Mouse (Mus musculus) heart, postnatal 10 days (tissue): ENCODE results near the gene Npff. TPM values are rescaled to one million over a fixed set of nuclear protein-coding genes. Genes with fewer than 3 reads are reported as not detected.

Source experiments
- DNase-seq, 2 experiments: peaks; one replicate each; pipeline ENCODE4 v3.0.0; 2021
- intact Hi-C: fragments of 180-260 bp; cut with DNase I; formaldehyde crosslinking; loops from one replicate; pipeline ENCODE4 v1.15.1; 2025
- total RNA-seq, 2 experiments: library from RNA; stranded (reverse); gene quantifications; 2 replicates each; pipeline ENCODE4 v1.2.3; 2021

Gene Npff
- total RNA-seq, 2 experiments from 2014 or later, result 1.4 to 3.8 TPM

- intact Hi-C loops, result no loop called here
- no peak for DNase-seq
These were observed 18.8 kb downstream of the Npff start for GRCm38 (mm10) chr15:102505770-102506463.

GRCm38 (mm10) chr15:102505073-102505769, 19.5 kb downstream of the Npff start:
- intact Hi-C loops, result no loop called here
- DNase-seq, result no peak

GRCm38 (mm10) chr15:102503924-102504782, 20.6 kb downstream of the Npff start:
- no peak for DNase-seq
- intact Hi-C loops, result no loop called here

GRCm38 (mm10) chr15:102503447-102503846, 21.3 kb downstream of the Npff start, which contains the start of gene Gm10337:
TSS of gene Gm10337 (plus strand) at chr15:102503722.
- intact Hi-C loops, result no loop called here

GRCm38 (mm10) chr15:102502254-102502840, 22.4 kb downstream of the Npff start:
- intact Hi-C loops, result no loop called here
- no peak for DNase-seq

More at GRCm38 (mm10) chr15:102503447-102503846, 21.3 kb downstream of the Npff start, which contains the start of gene Gm10337:
- DNase-seq, result no peak

GRCm38 (mm10) chr15:102501084-102501814, 23.5 kb downstream of the Npff start:
- DNase-seq, result no peak
- intact Hi-C loops, result no loop called here

GRCm38 (mm10) chr15:102500479-102500878, 24.3 kb downstream of the Npff start:
- DNase-seq, result no peak
- intact Hi-C loops, result no loop called here

GRCm38 (mm10) chr15:102499851-102500250, 24.9 kb downstream of the Npff start:
- no peak for DNase-seq
- intact Hi-C loops, result no loop called here

- intact Hi-C loops, result no loop called here
- DNase-seq, result no peak
These were observed 25.4 kb downstream of the Npff start for GRCm38 (mm10) chr15:102499370-102499769.

- intact Hi-C loops, result no loop called here
- no peak for DNase-seq
These were observed 26.4 kb downstream of the Npff start for GRCm38 (mm10) chr15:102498322-102498721.

GRCm38 (mm10) chr15:102487664-102488063, 37.1 kb downstream of the Npff start:
- intact Hi-C loops, result loop anchor here (2.0 kb wide), 1 partner anchor 13 kb away; no protein-coding TSS in a partner anchor
- no peak for DNase-seq

GRCm38 (mm10) chr15:102485853-102486252, 38.9 kb downstream of the Npff start:
- intact Hi-C loops, result no loop called here

GRCm38 (mm10) chr15:102483136-102483535, 41.6 kb downstream of the Npff start:
- no peak for DNase-seq
- intact Hi-C loops, result no loop called here

More at GRCm38 (mm10) chr15:102485853-102486252, 38.9 kb downstream of the Npff start:
- no peak for DNase-seq

- no peak for DNase-seq
- intact Hi-C loops, result loop anchor here (2.0 to 5.0 kb wide), 2 partner anchors 14 to 193 kb away; no protein-coding TSS in a partner anchor
These were observed 50.2 kb downstream of the Npff start for GRCm38 (mm10) chr15:102474520-102474919.

Other genes starting within 250 kb of the Npff start
- 10 to 100 TPM; 20.6 to 23.8 TPM for gene Mfsd5, start 245.5 kb downstream of the Npff start, total RNA-seq
- 10 to 100 TPM in 1 of 2 experiments, 1 to 10 TPM in 1; 7.5 to 10.7 TPM for gene Espl1, start 228.7 kb downstream of the Npff start, total RNA-seq
- 100 to 1,000 TPM; 336 to 346 TPM for gene Pfdn5, start 198.8 kb downstream of the Npff start, total RNA-seq
- 10 to 100 TPM; 28.3 to 31.5 TPM for gene Myg1, start 193.2 kb downstream of the Npff start, total RNA-seq
- 10 to 100 TPM; 16.2 to 16.4 TPM for gene Aaas, start 174.2 kb downstream of the Npff start, total RNA-seq
- not detected for gene Sp7, start 157.8 kb downstream of the Npff start, total RNA-seq
- 10 to 100 TPM; 57.7 to 68.4 TPM for gene Sp1, start 118.8 kb downstream of the Npff start, total RNA-seq
- gene Amhr2, start 79.6 kb downstream of the Npff start, total RNA-seq, result 1 to 10 TPM in 1 of 2 experiments, under 1 TPM in 1; 0.67 to 1.4 TPM
- 10 to 100 TPM; 23.3 to 27.3 TPM for gene Prr13, start 65.9 kb downstream of the Npff start, total RNA-seq
- 100 to 1,000 TPM; 547 to 592 TPM for gene Pcbp2, start 54.4 kb downstream of the Npff start, total RNA-seq
- gene Gm10337, start 21.2 kb downstream of the Npff start, total RNA-seq, result 1 to 10 TPM in 1 of 2 experiments, not detected in 1; 3.6 TPM
- 1 to 10 TPM; 5.1 to 5.2 TPM for gene Map3k12, start 7.9 kb downstream of the Npff start, total RNA-seq
- 10 to 100 TPM; 45.9 to 53.1 TPM for gene Tarbp2, start 6.8 kb downstream of the Npff start, total RNA-seq
- gene Gm28047, start 100.1 kb upstream of the Npff start, total RNA-seq, result 1 to 10 TPM in 1 of 2 experiments, not detected in 1; 1.2 TPM
- 10 to 100 TPM; 71.3 to 79.2 TPM for gene Atf7, start 100.5 kb upstream of the Npff start, total RNA-seq
- gene Atp5g2, start 147.4 kb upstream of the Npff start, total RNA-seq, result 10 to 100 TPM; 31.1 to 47.4 TPM
- 100 to 1,000 TPM in 1 of 2 experiments, 10 to 100 TPM in 1; 90.9 to 100 TPM for gene Calcoco1, start 197.2 kb upstream of the Npff start, total RNA-seq